Mouse (Mus musculus): ENCODE results near the gene Pdcl3.
"Not testable (repeated sequence)": the region's sequence is repeated elsewhere in the genome, so short reads cannot be mapped to it uniquely, and the experiment has no call there.

The Pdcl3 gene

DNA sequence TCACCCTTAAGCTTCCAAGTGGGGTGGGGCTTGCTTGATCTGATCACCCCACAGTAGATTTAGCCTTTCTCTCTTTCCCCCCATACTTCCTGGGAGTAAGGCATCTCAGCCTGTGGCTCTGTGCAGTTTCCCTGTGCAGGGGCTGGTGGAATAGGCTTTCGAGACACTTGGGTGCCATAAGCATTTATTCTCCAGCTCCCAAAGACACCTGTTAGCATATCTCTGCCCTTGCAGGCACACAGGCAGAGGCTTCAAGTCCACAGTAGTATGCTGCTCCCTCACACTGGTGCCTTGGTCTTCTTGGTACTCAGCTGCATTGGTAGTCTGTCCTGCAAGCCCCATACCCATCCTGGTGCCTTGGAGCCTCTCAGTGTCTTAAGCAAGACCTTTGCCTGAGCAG, 40.4 kb downstream of the Pdcl3 start:
- DNase-seq = peak; percentile 61

DNA sequence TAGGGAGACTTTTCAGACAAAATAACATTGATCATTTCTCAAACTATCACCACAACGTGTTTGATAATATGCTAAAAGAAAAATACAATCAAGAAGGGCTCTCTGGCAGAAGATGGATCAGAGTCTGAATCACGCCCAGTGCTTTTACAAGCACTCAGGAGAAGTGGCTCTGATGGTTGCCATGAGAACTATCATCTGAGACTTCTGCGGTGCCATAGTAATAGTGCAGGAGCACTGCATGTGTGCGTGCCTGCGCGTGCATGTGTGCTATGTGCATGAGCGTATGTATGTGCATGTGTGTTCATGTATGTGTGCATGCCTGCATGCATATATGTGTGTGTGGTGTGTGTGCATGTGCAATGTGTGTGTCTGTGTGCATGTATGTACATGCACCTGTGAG, 43.8 kb downstream of the Pdcl3 start:
- DNase-seq = no peak

DNA sequence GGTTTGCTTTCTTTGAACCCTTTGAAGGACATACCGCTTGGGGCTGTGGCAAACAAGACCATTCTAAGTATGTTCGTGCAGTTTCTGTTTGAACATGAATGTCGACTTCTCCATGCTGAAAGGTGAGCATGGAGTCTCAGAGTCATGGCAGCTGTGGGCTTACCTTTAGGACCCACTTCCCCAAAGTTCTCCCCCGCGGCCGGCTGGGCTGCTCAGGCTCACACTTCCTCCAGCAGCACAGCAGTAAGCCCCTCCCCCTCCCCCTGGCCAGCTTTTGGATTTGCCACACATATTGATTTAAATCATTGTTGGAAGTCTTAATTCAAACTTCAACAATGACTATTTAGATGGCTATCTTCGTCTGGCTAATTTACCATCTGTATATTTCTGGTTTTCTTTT, 44.7 kb downstream of the Pdcl3 start:
- DNase-seq = no peak

DNA sequence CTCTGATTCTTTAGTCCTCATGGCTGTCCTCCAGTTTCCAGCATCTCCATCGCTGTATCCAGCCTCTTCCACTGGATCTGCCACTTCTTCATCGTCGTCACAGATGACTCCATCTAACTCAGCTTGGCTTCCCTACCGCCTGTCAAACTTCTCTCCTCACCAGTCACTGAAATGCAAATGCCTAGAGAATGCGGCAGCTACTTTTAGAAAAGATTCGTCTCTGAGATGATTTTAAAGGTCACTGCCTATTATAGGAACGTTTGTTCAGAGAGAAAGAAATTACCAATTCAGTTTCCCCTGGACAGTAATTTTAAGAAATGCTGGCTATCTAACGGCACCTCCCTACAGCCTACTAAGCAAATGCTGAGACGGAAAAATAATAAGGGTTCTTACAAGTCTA, 50.4 kb downstream of the Pdcl3 start:
- no peak for DNase-seq

DNA sequence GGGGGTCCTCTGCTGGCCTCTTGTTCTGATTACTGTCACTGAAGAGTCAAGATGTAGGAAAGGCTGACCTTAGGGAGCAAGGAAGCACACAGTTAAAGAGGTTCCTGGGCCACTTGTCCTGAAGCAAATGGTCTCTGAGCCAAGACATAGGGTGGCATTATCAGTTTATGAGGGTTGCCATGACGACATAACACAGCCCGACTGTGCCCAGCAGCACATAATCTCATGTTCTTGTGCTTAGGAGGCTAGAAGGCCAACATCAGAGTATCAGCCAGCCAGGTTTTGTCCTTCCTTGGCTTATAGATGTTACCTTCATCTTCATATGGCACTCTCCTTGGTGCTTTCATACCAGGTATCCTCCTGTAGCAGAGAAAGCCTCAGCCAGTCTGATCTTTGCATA, 56.8 kb downstream of the Pdcl3 start:
- no peak for DNase-seq

DNA sequence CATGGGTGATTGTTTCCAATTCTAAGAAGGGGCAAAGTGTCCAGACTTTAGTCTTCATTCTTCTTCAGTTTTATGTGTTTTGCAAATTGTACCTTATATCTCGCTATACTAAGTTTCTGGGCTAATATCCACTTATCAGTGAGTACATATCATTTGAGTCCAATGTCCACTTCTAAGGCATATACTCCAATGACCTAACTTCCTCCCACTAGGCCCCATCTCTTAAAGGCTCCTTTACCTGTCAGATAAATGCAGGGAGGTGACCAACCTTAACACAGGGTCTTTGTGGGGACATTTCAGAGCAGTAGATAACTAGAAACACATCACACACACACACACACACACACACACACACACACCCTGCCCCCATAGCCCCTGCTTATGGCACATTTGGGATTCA, 59.0 kb downstream of the Pdcl3 start:
- DNase-seq = not testable (repeated sequence)

DNA sequence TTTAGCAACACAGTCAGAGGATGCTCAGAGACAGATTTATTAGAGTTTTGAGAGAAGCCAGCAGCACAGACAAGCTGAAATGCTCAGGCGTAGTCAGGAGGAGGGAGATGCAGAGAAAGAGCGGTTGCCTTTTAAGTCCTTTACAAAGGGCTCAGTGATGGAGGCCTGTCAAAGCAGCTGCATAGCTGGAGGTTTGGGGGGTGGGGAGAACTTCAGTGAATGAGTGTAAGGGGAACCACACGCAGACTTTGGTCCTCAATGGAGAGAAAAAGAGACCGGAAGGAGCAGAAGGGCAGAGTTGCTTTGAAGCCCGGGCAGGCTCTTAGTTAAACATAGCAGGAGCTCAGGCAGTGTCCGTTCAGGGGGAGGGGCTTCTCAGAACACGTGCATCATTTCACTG, 61.3 kb downstream of the Pdcl3 start:
- peak; percentile 76 for DNase-seq

All from thymus, postnatal 25 days (tissue).